Mouse (Mus musculus) brain, embryonic 14.5 days (tissue): Measurements from ENCODE around the gene Yipf3.

ENCODE experiments used
- CTCF ChIP-seq: fragments of 200-500 bp; IDR thresholded peaks from 2 replicates; pipeline ENCODE4 v1.5.1; 2012; ENCODE audit warnings: inconsistent platforms, mild to moderate bottlenecking, moderate library complexity, borderline replicate concordance; ENCODE audit not compliant: insufficient read depth, insufficient read length; ENCODE audit errors: extremely low read depth
- POLR2A ChIP-seq: fragments of 200-500 bp; IDR thresholded peaks from 2 replicates; pipeline ENCODE4 v1.6.1; 2012; ENCODE audit warnings: mild to moderate bottlenecking, inconsistent platforms, borderline replicate concordance; ENCODE audit not compliant: poor library complexity, insufficient read depth, insufficient read length, severe bottlenecking; ENCODE audit errors: extremely low read depth

GRCm38 (mm10) chr17:46202421-46203071, 45.3 kb upstream of the Yipf3 start, which contains the start of the genes Polh and Xpo5:
- TF ChIP-seq CTCF (no peak), POLR2A (peak; percentile 57)
